Mouse (Mus musculus) embryo, embryonic 11 days (tissue): ENCODE data around the gene Cela3b.
"Not testable (repeated sequence)": the region's sequence is repeated elsewhere in the genome, so short reads cannot be mapped to it uniquely, and the experiment has no call there.

Experiments used
- DNase-seq: peaks from one replicate; pipeline ENCODE4 v3.0.0-alpha.2; 2015

The Cela3b gene

GRCm38 (mm10) chr4:137412185-137412709 lies 18.1 kb downstream of the Cela3b start:
- DNase-seq = not testable (repeated sequence)

DNA sequence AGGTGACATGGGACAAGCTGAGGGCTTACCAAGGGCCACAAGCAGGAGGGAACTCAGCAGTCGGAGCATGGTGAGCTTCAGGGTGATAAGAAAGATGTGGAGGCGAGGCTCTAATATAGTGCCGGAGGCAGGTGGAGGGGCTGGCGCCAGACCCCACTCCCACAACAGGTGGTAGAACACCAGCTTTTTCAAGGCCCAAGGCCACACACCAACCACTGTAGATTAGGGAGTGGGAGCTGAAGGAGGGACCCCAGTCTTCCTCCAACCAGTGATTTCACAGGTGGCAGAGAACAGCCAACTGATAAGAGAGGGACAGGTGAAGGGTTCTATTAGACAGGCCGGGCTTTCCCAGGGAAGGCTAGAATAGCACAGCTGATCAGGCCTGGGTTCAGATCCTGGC lies 20.6 kb downstream of the Cela3b start, which contains the start of gene Cela3a:
Gene Cela3a, minus strand, starts transcription at position 101 of the 400 bp plus-strand sequence.
- DNase-seq = no peak

GRCm38 (mm10) chr4:137405571-137405970 lies 24.8 kb downstream of the Cela3b start:
- DNase-seq = no peak

DNA sequence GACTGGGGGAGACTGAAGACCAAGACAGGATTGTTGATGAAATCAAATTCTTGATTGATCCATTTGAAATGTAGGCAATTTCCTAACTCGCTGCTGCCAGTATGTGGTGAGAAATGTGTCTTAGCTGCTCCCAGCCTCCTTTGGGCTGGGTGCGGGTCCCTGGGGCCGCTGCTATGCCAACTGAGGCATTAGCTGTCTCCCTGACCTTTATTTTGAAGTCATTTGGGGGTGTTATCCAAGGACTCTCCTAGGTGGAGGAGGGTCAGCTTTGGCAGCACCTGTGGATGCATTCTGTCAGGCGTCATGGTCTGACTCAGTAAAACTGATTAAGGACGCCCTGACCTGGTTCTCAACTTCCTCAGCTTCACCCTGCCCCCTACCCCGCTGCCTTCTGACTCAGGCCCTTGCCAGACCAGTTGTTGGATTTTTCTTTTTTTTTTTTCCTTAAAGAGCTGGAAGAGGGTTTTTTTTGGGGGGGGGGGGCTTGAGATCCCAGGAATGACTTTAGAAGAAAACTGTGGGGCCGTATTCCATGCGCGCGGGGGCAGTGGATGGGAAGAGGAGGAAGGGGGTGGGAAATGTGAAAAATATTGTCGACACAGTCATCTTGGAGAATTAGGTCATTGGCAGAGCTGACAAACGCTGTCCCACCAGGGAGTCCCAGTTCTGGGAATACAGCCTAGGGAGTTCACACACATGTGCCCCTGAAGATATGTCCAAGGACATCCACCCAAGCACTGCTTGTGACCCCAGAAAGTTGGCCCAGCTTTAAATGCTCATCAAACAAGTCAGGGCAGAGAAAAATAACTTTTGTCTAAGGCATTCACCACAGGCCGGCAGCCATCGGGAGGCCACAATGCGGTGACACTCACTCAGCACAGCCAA lies 33.5 kb downstream of the Cela3b start:
- no peak for DNase-seq

- no peak for DNase-seq
Measured at GRCm38 (mm10) chr4:137393378-137394135, 36.8 kb downstream of the Cela3b start.

DNA sequence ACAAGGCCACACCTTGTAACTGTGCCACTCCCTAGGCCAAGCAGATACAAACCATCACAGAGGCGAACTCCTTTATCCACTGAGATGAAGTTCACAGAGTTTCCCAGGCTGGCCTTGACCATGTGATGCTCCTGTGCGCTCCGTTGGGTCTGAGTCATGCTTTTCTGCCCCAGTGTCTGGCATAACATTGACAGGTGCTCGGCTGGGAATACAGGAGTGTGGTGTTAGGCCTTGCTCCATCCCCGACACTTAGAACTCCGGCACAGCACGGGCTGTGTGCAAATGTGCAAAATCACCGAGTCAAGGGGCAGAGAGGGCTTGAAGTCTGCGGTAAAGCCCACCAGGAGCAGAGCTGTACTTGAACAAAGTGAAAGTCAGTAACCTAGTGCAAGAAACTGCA lies 37.5 kb downstream of the Cela3b start:
- DNase-seq = no peak

- no peak for DNase-seq
Measured at GRCm38 (mm10) chr4:137391287-137391686, 39.1 kb downstream of the Cela3b start.

DNA sequence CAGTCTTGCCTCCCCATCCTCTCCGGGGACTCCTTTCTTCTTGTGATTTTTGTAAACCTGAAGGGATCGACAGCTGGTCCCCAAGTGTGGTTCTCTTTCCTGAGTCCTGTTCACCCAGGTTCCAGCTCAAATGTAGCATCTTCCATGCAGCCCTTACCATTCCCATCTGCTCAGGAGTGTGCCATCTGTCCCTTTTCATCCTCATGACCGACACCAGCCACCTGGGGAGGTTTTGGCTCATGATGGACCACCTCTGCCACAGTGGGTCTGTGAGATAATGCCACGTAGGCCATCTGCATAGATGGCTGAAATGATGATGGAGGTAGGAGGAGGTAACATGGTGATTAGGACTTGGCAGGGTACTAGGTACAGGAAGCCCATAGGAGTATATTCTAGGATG lies 40.1 kb downstream of the Cela3b start:
- no peak for DNase-seq

DNA sequence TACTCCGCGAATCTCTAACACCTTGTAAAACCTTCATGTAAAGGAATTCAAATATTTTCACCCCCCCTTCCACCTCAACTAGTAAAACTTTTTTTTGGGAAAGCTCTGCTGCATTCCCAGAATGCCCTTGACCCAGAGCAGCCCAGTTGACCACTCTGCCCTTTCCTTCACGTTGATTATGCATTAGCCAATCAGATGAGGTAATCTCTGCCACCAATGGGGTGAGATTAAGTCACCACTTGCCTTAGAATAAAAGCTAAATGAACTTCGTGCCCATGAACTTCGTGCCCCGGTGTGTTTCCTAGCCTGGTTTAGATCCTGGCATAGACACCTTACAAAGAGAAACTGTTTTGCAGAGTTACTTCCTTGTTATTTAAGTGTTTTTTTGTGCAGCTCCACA lies 41.4 kb downstream of the Cela3b start:
- DNase-seq = no peak

DNA sequence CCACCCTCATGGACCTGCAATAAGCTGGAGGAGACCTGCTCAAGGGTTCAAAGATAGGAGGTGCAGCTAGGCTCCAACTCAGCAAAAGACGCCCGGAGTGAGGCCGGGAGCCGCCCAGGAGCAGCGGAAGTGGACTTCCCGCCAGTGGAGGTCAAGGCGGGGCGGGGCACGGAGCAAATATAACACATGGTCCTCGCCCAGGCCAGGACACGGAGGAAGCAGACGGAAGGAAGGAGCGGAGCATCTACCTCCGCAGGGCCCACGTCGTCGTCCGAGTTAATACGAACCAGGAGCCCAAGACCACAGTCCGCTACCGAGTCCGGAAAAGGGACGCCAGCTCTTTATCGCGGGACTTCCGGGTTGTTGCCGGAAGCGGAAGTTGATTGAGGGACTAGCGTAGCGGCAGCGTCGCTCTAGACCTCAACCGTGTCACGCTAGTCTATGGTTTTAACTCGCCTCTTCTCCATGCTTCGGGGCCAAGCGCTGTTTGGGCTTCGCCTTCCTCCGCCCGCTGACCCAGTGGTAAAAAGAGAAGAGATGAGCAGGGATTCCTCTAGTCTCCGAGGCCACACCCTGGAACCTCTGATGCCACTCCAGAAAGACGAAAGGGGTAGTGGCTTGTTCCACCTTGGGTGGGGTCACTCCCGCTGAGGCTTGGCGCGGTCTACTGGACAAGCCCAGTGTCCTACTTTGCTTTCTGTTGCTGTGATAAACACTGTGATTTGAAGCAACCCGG lies 42.1 kb downstream of the Cela3b start:
- peak; percentile 97 for DNase-seq

GRCm38 (mm10) chr4:137387482-137388058 lies 42.8 kb downstream of the Cela3b start:
- no peak for DNase-seq

DNA sequence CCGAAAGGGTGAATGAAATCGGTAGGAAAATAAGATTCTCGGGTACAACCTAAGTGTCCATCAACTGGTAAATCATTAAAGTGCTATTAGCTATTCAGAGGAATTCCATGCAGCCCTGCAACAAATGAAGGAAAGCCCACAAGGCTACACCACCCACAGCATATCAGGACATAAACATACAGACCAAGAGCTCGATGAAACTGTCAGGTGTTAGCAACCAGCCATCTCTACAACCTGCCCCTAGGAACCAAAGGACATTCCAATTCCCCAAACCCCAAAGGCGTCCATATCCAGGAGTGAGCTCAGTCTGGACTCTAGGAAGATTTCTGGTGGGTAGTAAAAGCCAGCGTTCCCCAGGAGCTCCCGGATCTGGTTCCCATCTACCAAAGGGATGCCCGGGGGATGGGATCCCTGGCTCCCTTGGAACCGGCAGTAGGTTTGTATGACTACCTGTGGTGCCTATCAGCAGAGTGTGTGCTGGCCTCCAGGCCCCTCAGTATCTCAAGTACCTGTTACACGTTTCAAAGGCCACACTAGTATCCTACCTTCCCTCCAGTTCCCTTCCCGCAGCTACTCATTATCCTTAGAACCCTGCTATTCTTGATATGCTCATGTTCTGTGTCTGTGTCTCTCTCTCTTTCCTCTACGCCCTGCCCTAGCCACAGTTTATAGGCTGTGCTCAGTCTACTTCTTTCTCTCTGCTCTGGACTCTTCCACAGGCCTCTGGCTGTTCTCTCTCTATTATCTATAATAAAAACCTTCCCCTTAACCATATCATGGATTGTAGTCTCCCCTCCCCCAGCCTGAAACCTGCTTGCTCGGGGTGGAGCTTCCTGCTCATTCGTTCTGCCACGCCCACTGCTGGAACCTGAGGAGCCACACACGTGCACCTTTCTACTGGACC lies 49.4 kb downstream of the Cela3b start:
- peak; percentile 24 for DNase-seq

DNA sequence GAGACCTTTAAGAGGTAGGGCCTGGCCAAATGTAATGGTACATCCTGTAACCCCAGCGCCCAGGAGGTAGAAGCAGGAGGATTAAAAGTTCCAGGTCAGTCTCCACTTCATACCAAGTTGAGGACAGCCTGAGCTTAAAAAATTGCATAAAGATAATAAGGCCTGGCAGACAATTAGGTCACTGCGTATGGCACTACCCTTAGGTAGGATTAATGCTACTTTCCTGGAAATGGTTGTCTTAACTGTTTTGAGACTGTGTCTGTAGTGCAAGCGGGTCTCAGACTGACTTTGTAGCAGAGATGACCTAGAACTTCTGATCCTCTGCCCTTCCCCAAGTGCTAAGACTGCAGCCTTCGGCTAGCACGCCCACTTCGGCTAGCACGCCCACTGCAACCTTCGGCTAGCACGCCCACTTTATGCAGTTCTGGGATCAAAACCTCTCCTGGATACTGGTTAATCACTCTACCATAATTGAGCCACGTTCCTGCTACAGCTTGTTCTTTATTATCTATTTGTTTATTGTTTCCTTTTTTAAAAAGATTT lies 50.6 kb downstream of the Cela3b start:
- no peak for DNase-seq

DNA sequence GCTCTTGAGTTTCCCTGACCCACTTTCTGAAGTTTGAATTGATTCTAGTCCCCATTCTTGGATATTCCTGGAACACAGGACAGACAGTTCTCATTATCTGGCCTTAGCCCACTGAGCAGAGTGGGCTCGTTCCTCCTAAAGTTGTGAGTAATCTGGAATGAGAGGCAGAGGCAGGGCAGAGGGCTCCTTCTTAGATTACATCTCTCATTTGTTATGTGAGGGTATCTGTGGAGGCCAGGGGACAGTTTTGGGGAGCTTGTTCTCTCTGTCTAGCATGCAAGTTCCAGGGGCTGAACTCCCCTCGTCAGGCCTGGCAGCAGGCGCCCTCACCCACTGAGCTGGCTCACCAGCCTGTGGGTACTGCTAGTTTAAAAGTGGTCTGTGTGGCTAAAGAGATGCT lies 51.3 kb downstream of the Cela3b start:
- no peak for DNase-seq

- no peak for DNase-seq
Measured at GRCm38 (mm10) chr4:137377526-137378304, 52.6 kb downstream of the Cela3b start.

GRCm38 (mm10) chr4:137376778-137377177 lies 53.6 kb downstream of the Cela3b start:
- DNase-seq = no peak

GRCm38 (mm10) chr4:137375314-137376278 lies 54.7 kb downstream of the Cela3b start:
- peak; percentile 70 for DNase-seq

- DNase-seq = no peak
Measured at GRCm38 (mm10) chr4:137373711-137374110, 56.6 kb downstream of the Cela3b start.
